Mouse (Mus musculus) MEL (cell line): ENCODE measurements around the gene Rabep2.

Source experiments
- CTCF ChIP-seq, 3 experiments: IDR thresholded peaks in 2 of 3; conservative IDR thresholded peaks in 1 of 3; 2 replicates each; pipeline ENCODE4 v1.5.1; 2011 to 2012; ENCODE audit warnings: low read length in 3 of 3, low read depth in 2 of 3, mild to moderate bottlenecking in 2 of 3, improper control_type of control experiment in 1 of 3, inconsistent platforms in 1 of 3, mixed read lengths in 1 of 3, moderate library complexity in 1 of 3; ENCODE audit not compliant: control insufficient read depth in 1 of 3, insufficient read depth in 1 of 3, poor library complexity in 1 of 3, severe bottlenecking in 1 of 3
- POLR2A ChIP-seq, 2 experiments: IDR thresholded peaks; 2 replicates each; pipeline ENCODE4 v1.6.1; 2011 to 2012; ENCODE audit warnings: low read length in 2 of 2, mild to moderate bottlenecking in 2 of 2, control low read depth in 1 of 2, improper control_type of control experiment in 1 of 2, low read depth in 1 of 2, moderate library complexity in 1 of 2; ENCODE audit not compliant: control insufficient read depth in 1 of 2, insufficient read depth in 1 of 2, poor library complexity in 1 of 2
- POLR2AphosphoS5 ChIP-seq: IDR thresholded peaks from 2 replicates; pipeline ENCODE4 v1.6.1; 2012; ENCODE audit warnings: low read depth, borderline replicate concordance, mild to moderate bottlenecking, inconsistent platforms, low read length, moderate library complexity, mixed read lengths
- UBTF ChIP-seq: IDR thresholded peaks from 2 replicates; pipeline ENCODE4 v1.6.1; 2012; ENCODE audit warnings: low read depth, mild to moderate bottlenecking, inconsistent platforms, low read length, improper control_type of control experiment, moderate library complexity, borderline replicate concordance; ENCODE audit not compliant: insufficient read depth
- USF1 ChIP-seq: IDR thresholded peaks from 2 replicates; pipeline ENCODE4 v1.6.1; 2014; ENCODE audit warnings: low read depth, mild to moderate bottlenecking, inconsistent platforms, low read length, improper control_type of control experiment, moderate library complexity

DNA sequence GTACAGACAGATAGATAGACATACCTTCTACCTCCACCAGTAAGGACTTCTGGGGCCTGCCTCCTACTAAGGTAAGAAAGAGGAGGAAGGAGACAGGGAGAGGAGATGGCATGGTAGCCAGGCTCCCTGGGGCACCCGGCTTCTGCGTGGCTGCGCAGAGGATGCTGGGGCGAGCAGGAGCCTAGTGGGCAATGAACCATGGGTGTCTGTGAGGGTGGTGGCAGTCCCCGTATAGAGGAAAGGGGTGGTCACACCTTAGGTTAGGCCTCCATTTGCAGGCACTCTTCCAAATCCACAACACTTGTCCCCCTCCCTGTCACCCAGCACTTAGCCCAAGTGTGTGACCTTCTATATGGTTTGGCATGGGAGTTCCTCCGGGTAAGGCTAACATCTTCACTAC, 13.8 kb upstream of the Rabep2 start, which contains the start of gene Cd19:
- TF ChIP-seq USF1 (no peak), UBTF (no peak), CTCF (IDR thresholded peaks at IDR 0.05 in 2 of 3, conservative IDR thresholded peaks at IDR 0.05 in 1 of 3; ENCODE audit: control insufficient read depth in 1 of 3, insufficient read depth in 1 of 3, low read depth in 2 of 3, low read length in 3 of 3, poor library complexity in 1 of 3, severe bottlenecking in 1 of 3) (no peak), POLR2AphosphoS5 (no peak), POLR2A (IDR thresholded peaks at IDR 0.05; ENCODE audit: control insufficient read depth in 1 of 2, insufficient read depth in 1 of 2, low read depth in 1 of 2, low read length in 2 of 2, poor library complexity in 1 of 2) (no peak)
